Mouse (Mus musculus): ENCODE measurements around the gene Mrpl1.

DNA sequence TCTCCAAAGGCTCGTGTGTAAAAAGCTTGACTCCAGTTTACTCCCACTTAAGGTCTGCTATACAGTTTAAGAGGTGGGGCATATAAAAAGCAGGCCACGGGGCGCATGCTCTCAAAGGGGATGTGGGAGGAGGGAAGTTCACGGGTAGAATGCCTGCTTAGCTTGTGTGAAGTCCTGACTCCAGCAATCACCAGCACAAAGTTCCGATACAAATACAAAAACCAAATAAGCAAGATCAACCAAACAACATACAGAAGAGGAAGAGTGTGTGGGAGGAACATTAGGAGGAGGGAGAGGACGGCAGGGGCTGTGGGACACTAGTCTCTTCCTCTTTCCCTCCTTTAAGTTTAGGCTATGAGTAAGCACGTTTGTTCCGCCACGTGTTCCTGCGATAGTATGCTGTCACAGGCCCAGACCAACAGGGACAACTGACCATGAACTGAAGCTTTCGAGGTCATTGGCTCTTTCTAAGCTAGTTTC, 32.4 kb upstream of the Mrpl1 start:
- TF ChIP-seq CTCF (IDR thresholded peaks at IDR 0.05; ENCODE audit: low read depth, low read length) (no peak), TAL1 (conservative IDR thresholded peaks at IDR 0.05; ENCODE audit: low read depth, low read length) (no peak), POLR2AphosphoS5 (IDR thresholded peaks at IDR 0.05; ENCODE audit: insufficient replicate concordance, low read depth, low read length) (no peak)
